Mouse (Mus musculus) forebrain, embryonic 16.5 days (tissue): Measurements from ENCODE around the gene Slc6a19. TPM values are rescaled to one million over a fixed set of nuclear protein-coding genes. Genes with fewer than 3 reads are reported as not detected.

ENCODE experiments used
- ATAC-seq: fragments of 200-750 bp; cut with Nextera tagmentation; 2 replicates; pipeline ENCODE4 v1.8.0; 2017; ENCODE audit warnings: mild to moderate bottlenecking, moderate library complexity
- H3K27ac ChIP-seq: fragments of 300-500 bp; sonication (generic); 2 replicates; pipeline ENCODE4 v1.5.1; 2014; ENCODE audit warnings: low read length, control low read depth
- H3K27me3 ChIP-seq: fragments of 300-500 bp; sonication (generic); replicated peaks from 2 replicates; pipeline ENCODE4 v1.6.1; 2014; ENCODE audit warnings: low read length; ENCODE audit not compliant: control insufficient read depth, insufficient read depth
- H3K36me3 ChIP-seq: fragments of 300-500 bp; sonication (generic); 2 replicates; pipeline ENCODE4 v1.6.1; 2014; ENCODE audit not compliant: control insufficient read depth, insufficient read depth
- H3K4me1 ChIP-seq: fragments of 300-500 bp; sonication (generic); replicated peaks from 2 replicates; pipeline ENCODE4 v1.6.1; 2014; ENCODE audit warnings: low read length; ENCODE audit not compliant: control insufficient read depth, insufficient read depth
- H3K4me2 ChIP-seq: fragments of 300-500 bp; sonication (generic); 2 replicates; pipeline ENCODE4 v1.6.1; 2014; ENCODE audit warnings: mild to moderate bottlenecking, low read length, control low read depth
- H3K4me3 ChIP-seq: fragments of 300-500 bp; sonication (generic); replicated peaks from 2 replicates; pipeline ENCODE4 v1.5.1; 2014; ENCODE audit warnings: mild to moderate bottlenecking, low read length, control low read depth
- H3K9ac ChIP-seq: fragments of 300-500 bp; sonication (generic); replicated peaks from 2 replicates; pipeline ENCODE4 v1.6.1; 2014; ENCODE audit warnings: low read depth, low read length, control low read depth
- H3K9me3 ChIP-seq: fragments of 300-500 bp; sonication (generic); 2 replicates; pipeline ENCODE4 v1.6.1; 2016; ENCODE audit warnings: low read length; ENCODE audit not compliant: control insufficient read depth
- WGBS: fragments of 180-500 bp; shearing (Covaris S2); extraction: QIAGEN DNeasy Blood & Tissue Kit; methylation state at CpG from one replicate; pipeline ENCODE4 v1.1.7; 2014; 5-methylcytosine and 5-hydroxymethylcytosine counted together
- polyA plus RNA-seq: library from polyadenylated mRNA; unstranded; fragments of >200 nt; fragmentation: Nextera tagmentation; extraction: Ambion mirVana; gene quantifications from 2 replicates; pipeline ENCODE4 v1.2.1, GENCODE M21; 2015

Slc6a19 gene
- polyA plus RNA-seq, 1 experiment from 2014 or later: 0.09 TPM

DNA sequence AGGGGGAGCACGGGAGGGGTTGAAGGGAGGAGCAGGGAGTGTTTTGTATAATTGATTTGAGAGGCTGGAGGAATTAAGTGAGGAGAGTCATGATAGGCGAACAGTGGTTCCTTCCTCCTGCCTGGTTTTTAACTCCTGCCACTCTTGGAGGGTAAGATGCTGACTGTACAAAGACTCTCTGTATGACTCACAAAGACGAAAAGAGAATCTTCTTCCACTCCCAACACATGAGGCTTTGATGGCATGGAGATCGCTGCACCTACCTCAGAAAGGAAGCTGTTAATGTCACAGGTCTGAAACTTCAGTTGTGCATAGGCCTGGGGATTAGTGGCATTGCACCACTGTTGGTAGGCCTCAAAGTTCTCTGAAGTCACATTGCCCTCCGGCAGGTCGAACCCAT, 19.2 kb downstream of the Slc6a19 start:
- H3K9me3 ChIP-seq: no peaks in the 10 kb centered on the region
- no peak overlapping the region for H3K27ac ChIP-seq
- H3K27me3 ChIP-seq: no peaks in the 10 kb centered on the region
- no peak overlapping the region for H3K9ac ChIP-seq
- 88% methylated on average over 6 of the region's 6 CpGs for WGBS
- no peak for ATAC-seq
- H3K4me2 ChIP-seq: no peak overlapping the region
- no peaks in the 10 kb centered on the region for H3K4me1 ChIP-seq
- no peaks in the 10 kb centered on the region for H3K36me3 ChIP-seq
- H3K4me3 ChIP-seq: no peak overlapping the region

DNA sequence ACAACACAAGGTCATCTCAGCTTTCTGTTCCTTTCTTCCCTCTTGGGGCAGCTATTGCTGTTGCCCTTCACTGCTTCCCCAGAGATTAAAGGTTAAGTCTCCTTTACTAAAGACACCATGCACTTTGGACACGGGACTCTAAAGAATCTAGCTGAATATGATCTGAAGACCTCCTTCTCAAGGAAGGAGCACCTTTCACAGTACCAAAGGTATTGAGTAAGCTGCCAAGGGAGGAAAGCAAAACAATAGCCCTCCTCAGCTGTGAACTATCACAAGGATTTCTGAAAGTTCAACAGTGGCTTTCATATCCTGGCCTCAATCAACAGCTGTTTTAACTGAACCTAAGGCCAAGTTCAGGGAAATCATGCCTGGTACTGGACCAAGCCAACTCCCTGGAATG, 20.3 kb downstream of the Slc6a19 start:
- H3K4me3 ChIP-seq: no peak overlapping the region
- H3K4me1 ChIP-seq: no peaks in the 10 kb centered on the region
- H3K36me3 ChIP-seq: no peaks in the 10 kb centered on the region
- H3K27ac ChIP-seq: no peak overlapping the region
- no peaks in the 10 kb centered on the region for H3K27me3 ChIP-seq
- no peak overlapping the region for H3K9ac ChIP-seq
- no peak for ATAC-seq
- H3K4me2 ChIP-seq: no peak overlapping the region
- no peaks in the 10 kb centered on the region for H3K9me3 ChIP-seq
- 78% methylated on average over 1 of the region's 1 CpGs for WGBS

DNA sequence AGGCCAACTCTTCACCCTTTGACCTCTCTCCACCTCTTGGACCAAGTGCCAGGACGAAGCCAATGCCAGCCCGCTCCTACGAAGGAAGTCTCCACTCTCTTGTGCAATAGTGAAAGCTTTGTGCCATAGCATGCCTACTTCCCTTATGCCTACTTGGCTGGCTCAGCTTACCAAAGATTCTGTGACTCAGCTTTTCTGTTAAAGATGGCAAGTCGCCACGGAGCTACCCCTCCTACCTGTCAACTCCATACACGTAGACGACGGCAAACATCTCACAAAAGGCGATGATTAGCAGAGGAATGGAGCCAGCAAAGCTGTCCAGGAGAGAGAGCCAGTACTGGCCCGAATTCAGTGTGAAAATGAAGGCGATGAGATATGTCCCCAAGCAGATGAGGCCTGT, 21.0 kb downstream of the Slc6a19 start:
- 76% methylated on average over 11 of the region's 11 CpGs for WGBS
- no peak overlapping the region for H3K4me2 ChIP-seq
- no peak overlapping the region for H3K4me3 ChIP-seq
- no peaks in the 10 kb centered on the region for H3K27me3 ChIP-seq
- no peak overlapping the region for H3K9ac ChIP-seq
- no peak for ATAC-seq
- no peaks in the 10 kb centered on the region for H3K36me3 ChIP-seq
- H3K4me1 ChIP-seq: no peaks in the 10 kb centered on the region
- no peaks in the 10 kb centered on the region for H3K9me3 ChIP-seq
- no peak overlapping the region for H3K27ac ChIP-seq

DNA sequence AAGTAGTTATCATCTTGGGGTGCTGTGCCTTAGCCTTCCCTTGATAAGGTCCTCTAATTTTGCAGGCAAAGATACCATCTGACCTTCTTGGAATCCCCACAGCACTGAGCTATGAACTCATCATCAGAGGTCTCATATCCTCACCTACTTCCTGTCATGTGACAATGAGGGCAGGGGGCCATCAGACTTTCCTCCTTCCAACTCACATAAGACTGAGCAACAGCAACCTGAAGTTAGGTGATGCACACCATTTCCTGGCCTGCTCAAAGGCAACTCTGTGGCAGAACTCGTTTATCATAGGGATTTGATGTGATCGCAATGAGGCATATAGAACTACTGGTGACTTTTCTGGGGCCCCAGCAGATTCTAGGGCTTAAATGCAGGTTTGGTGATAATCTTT, 22.4 kb downstream of the Slc6a19 start:
- WGBS: 92% methylated on average over 2 of the region's 2 CpGs
- Histone ChIP-seq H3K9ac (no peak overlapping the region), H3K27ac (no peak overlapping the region), H3K4me1 (no peaks in the 10 kb centered on the region), H3K4me2 (no peak overlapping the region), H3K27me3 (no peaks in the 10 kb centered on the region), H3K4me3 (no peak overlapping the region), H3K36me3 (no peaks in the 10 kb centered on the region), H3K9me3 (no peaks in the 10 kb centered on the region)
- ATAC-seq: no peak

DNA sequence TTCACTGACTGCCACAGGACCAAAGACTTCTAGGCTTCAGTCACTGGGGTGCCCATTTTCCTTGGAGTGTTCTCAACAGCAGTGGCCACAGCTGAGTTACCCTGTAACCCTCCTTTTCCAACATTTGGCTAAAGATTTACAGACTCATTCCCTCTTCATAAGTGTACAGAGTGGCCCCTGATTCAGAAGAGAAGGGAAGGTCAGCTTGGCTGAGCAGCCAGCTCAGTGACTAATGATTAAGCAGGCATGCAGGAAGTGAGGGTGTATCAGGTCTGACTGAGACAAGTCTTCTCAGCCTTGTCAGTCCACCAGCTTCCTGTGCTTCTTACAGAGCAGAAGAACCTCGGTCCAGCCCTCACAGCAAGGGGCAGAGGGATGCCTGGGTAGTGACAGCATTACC, 24.3 kb downstream of the Slc6a19 start:
- no peak for ATAC-seq
- WGBS: 41% methylated on average over 1 of the region's 1 CpGs
- H3K36me3 ChIP-seq: no peaks in the 10 kb centered on the region

DNA sequence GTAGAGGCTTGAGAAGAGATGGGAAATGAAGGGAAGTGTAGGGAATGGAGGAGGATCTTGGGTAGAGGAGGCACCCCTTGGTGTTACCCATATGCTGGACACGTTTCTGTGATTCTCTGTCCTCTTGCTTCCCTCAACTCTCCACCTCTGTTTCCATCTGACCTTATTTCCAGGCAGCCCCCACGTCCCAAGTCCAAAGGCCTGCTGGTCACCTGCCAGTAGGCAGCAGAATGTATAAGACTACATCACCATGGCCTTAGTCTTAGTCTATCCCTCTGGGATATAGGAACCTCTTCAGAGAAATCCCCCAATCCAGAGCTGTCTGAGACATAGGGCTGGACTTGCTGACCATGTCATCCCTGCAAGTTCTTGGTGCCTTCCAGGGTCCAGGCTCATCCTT, 25.4 kb downstream of the Slc6a19 start:
- no peak overlapping the region for H3K4me2 ChIP-seq
- no peaks in the 10 kb centered on the region for H3K4me1 ChIP-seq
- no peak overlapping the region for H3K4me3 ChIP-seq
- H3K27me3 ChIP-seq: no peaks in the 10 kb centered on the region
- ATAC-seq: no peak
- no peaks in the 10 kb centered on the region for H3K36me3 ChIP-seq
- 54% methylated on average over 2 of the region's 2 CpGs for WGBS
- no peak overlapping the region for H3K27ac ChIP-seq
- H3K9ac ChIP-seq: no peak overlapping the region
- H3K9me3 ChIP-seq: no peaks in the 10 kb centered on the region

More for the DNA sequence above, 24.3 kb downstream of the Slc6a19 start:
- Histone ChIP-seq H3K4me2 (no peak overlapping the region), H3K27me3 (no peaks in the 10 kb centered on the region), H3K4me1 (no peaks in the 10 kb centered on the region), H3K4me3 (no peak overlapping the region), H3K9me3 (no peaks in the 10 kb centered on the region), H3K27ac (no peak overlapping the region), H3K9ac (no peak overlapping the region)

DNA sequence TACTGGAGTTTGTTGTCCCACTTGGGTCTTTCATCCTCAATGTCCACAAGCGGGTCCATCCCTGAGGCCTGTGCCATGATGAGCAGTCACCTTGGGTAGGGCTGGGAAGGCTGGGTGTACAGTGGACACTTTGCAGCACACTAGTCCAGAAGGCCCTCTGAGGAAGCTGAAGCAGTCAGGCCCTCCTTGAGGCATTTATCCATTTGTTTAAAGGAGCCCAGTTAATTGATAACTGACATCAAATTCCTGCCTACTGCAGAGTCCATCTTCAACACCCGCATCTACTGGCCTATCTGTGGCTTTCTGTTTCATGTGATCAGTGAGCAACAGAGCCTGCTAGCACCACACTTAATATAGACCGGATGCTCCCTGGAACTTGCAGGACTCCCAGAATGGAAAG, 26.8 kb downstream of the Slc6a19 start, which contains the start of gene Slc6a18:
Gene Slc6a18, minus strand, starts transcription at position 171 of the 400 bp plus-strand sequence.
- Histone ChIP-seq H3K4me3 (no peak within 1 kb of the TSS), H3K4me1 (no peaks in the 10 kb centered on the region), H3K9me3 (no peaks in the 10 kb centered on the region), H3K4me2 (no peak within 1 kb of the TSS), H3K9ac (no peak within 1 kb of the TSS), H3K36me3 (no peaks in the 10 kb centered on the region), H3K27me3 (no peaks in the 10 kb centered on the region), H3K27ac (no peak within 1 kb of the TSS)
- 89% methylated on average over 3 of the region's 3 CpGs for WGBS
- no peak for ATAC-seq

DNA sequence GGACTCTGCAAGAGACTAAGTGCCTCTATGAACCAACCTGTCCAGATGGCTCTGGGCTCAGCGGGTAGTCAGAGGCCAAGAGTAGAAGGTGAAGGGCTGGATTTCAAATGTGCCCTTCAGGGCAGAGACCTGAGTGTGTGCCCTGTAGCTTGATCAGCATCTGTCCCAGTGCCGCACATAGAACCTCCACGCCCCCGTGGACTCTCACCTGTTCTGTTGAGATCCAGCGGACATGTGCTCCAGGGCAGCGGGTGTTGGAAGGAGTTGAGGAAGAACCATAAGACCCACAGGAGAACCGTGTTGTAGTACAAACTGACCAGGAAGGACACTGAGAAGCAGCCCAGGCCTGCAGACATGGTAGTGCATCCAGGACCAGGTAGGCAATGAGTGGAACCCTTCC, 29.5 kb downstream of the Slc6a19 start:
- H3K4me1 ChIP-seq: no peaks in the 10 kb centered on the region
- ATAC-seq: no peak
- no peak overlapping the region for H3K27ac ChIP-seq
- no peaks in the 10 kb centered on the region for H3K36me3 ChIP-seq
- WGBS: 95% methylated on average over 7 of the region's 7 CpGs
- H3K27me3 ChIP-seq: no peaks in the 10 kb centered on the region
- no peak overlapping the region for H3K4me3 ChIP-seq
- no peak overlapping the region for H3K9ac ChIP-seq
- H3K4me2 ChIP-seq: no peak overlapping the region
- H3K9me3 ChIP-seq: no peaks in the 10 kb centered on the region

DNA sequence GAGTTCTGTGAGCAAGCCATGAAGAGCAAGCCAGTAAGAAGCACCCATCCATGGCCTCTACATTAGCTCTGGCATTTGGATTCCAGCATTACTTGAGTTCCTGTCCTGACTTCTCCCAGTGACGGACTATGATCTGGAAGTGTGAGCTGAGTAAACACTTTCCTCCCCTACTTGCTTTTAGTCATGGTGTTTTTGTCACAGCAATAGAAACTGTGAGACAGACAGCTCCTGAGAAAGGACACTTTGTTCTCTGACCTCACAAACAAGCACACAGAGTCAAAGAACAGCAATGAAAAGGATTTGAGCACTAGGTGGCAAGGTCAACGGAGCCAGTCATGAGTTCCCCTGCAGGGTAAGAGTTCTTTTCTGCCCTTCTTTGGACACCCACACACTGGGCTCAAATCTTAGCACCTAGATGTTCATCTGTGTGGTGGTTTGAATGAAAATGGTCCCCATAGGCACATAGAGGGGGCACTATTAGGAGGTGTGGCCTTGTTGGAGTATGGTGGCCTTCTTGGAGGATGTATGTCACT, 44.4 kb downstream of the Slc6a19 start:
- no peaks in the 10 kb centered on the region for H3K4me1 ChIP-seq
- no peak overlapping the region for H3K4me3 ChIP-seq
- WGBS: 75% methylated on average over 2 of the region's 2 CpGs

DNA sequence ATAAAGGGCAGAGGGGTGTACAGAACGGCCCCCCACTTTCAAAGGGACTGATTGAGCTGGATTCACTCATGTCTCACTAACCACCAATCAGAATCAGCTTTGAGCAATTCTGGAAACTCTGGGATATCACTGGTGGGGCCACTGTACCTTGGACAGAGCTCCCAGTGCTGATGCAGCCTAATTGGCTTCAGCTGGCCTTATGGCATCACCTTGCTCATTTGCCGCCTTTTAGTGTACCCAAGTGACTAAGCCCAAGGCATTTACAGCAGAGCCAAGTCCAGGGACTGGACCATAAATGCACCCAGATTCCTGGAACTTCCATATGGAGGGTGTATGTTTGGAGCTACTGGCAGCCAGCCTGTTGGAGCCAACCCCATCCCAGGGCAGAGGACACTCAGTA, 45.7 kb downstream of the Slc6a19 start:
- WGBS: 52% methylated on average over 2 of the region's 2 CpGs
- no peak overlapping the region for H3K27ac ChIP-seq
- no peak overlapping the region for H3K4me2 ChIP-seq

More for the DNA sequence above, 44.4 kb downstream of the Slc6a19 start:
- Histone ChIP-seq H3K9me3 (no peaks in the 10 kb centered on the region), H3K27me3 (no peaks in the 10 kb centered on the region), H3K4me2 (no peak overlapping the region), H3K9ac (no peak overlapping the region), H3K36me3 (no peaks in the 10 kb centered on the region), H3K27ac (no peak overlapping the region)
- no peak for ATAC-seq

More for the DNA sequence above, 45.7 kb downstream of the Slc6a19 start:
- Histone ChIP-seq H3K4me1 (no peaks in the 10 kb centered on the region), H3K36me3 (no peaks in the 10 kb centered on the region), H3K27me3 (no peaks in the 10 kb centered on the region), H3K9ac (no peak overlapping the region), H3K9me3 (no peaks in the 10 kb centered on the region), H3K4me3 (no peak overlapping the region)
- ATAC-seq: no peak
